Mouse (Mus musculus) lung, adult 2 months (tissue): ENCODE data around the gene Smim24.

ENCODE experiments used
- CTCF ChIP-seq: fragments of 200-500 bp; IDR thresholded peaks from 2 replicates; pipeline ENCODE4 v1.5.1; 2011; ENCODE audit warnings: mild to moderate bottlenecking, low read length, control low read depth; ENCODE audit not compliant: insufficient read depth
- POLR2A ChIP-seq: fragments of 200-500 bp; IDR thresholded peaks from 2 replicates; pipeline ENCODE4 v1.6.1; 2011; ENCODE audit warnings: low read depth, mild to moderate bottlenecking, control low read depth, low read length, borderline replicate concordance; ENCODE audit errors: extremely low read depth

- TF ChIP-seq CTCF (no peak), POLR2A (no peak)
Measured at GRCm38 (mm10) chr10:81382039-81382438, 10.8 kb upstream of the Smim24 start.
